Comparison of ENCODE assay signal across 17 mouse cellular contexts in genomic region chr2:159039916-159040315, GRCm38 (mm10).
"Had no signal": no experiment of that assay in that cellular context is flagged by ENCODE, and none has a peak within 500 bp of the region (broad histone marks: within the 10 kb centered on the region; RNA-seq: fewer than 3 reads in every experiment).

No protein-coding gene starts in this region.

- H3K9ac ChIP-seq: limb, embryonic 12.5 days; limb, embryonic 15.5 days; liver, embryonic 14.5 days; liver, postnatal 0 days; lung, embryonic 14.5 days; midbrain, embryonic 12.5 days; midbrain, embryonic 15.5 days; neural tube, embryonic 12.5 days; neural tube, embryonic 15.5 days had no signal

- H3K27ac ChIP-seq: limb, embryonic 12.5 days; limb, embryonic 15.5 days; liver, embryonic 14.5 days; macrophage; midbrain, embryonic 12.5 days; midbrain, embryonic 15.5 days; neural tube, embryonic 12.5 days; neural tube, embryonic 15.5 days had no signal

- H3K9me3 ChIP-seq: limb, embryonic 12.5 days; limb, embryonic 15.5 days; midbrain, embryonic 12.5 days; midbrain, embryonic 15.5 days; neural tube, embryonic 12.5 days; neural tube, embryonic 15.5 days had no signal

- DNase-seq: kidney, postnatal 14 days; kidney, postnatal 4 days; left cerebral cortex, postnatal 4 days; liver, postnatal 0 days; lung, embryonic 14.5 days; thymus, adult 18-20 months; thymus, postnatal 4 days had no signal

- H3K4me2 ChIP-seq: limb, embryonic 12.5 days; limb, embryonic 15.5 days; liver, embryonic 11.5 days; lung, embryonic 14.5 days; midbrain, embryonic 12.5 days; midbrain, embryonic 15.5 days; neural tube, embryonic 12.5 days; neural tube, embryonic 15.5 days had no signal

- H3K4me1 ChIP-seq: limb, embryonic 12.5 days; limb, embryonic 15.5 days; midbrain, embryonic 15.5 days; neural tube, embryonic 12.5 days had no signal

- H3K27me3 ChIP-seq: limb, embryonic 12.5 days; limb, embryonic 15.5 days; midbrain, embryonic 12.5 days; midbrain, embryonic 15.5 days; neural tube, embryonic 12.5 days; neural tube, embryonic 15.5 days had no signal

- H3K4me3 ChIP-seq: limb, embryonic 12.5 days; limb, embryonic 15.5 days; midbrain, embryonic 12.5 days; midbrain, embryonic 15.5 days; neural tube, embryonic 12.5 days; neural tube, embryonic 15.5 days had no signal

- H3K36me3 ChIP-seq: limb, embryonic 12.5 days; limb, embryonic 15.5 days; midbrain, embryonic 12.5 days; midbrain, embryonic 15.5 days; neural tube, embryonic 12.5 days; neural tube, embryonic 15.5 days had no signal

- ATAC-seq: liver, postnatal 0 days; lung, postnatal 0 days; midbrain, embryonic 15.5 days had no signal
